Mouse (Mus musculus) right cerebral cortex, postnatal 10 days (tissue): Measurements from ENCODE around the gene Cpa4.

Source experiments
- DNase-seq, 2 experiments: peaks; one replicate each; pipeline ENCODE4 v3.0.0; 2021; ENCODE audit warnings: low spot score in 2 of 2

The Cpa4 gene

DNA sequence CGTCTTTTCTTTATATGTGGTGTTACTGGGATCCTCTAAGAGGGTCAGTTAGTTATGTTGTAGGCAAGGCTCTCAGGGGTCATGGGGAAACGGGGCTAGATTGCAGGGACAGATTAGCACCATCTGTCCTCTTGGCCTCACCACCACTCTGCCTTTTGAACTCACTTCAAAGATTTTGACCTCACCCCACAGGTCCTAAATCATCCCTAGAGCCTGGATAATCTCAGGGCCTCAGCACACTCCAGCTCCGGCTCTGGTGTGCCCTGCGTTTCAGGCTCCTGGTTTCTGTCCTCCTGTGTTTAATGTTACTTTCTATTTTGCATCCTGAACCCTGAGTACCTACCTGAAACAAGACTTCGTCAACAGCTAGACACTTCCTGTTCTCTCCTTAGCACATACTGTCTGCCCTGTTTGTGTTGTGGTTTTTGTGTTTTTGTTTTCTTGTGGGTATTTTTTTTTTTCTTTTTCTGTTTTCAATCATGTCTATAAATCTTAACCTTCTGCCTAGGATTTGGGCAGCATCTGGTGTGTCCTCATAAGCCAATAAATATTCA, 23.8 kb downstream of the Cpa4 start:
- peak in 1 of 2 experiments; percentile 11 for DNase-seq

DNA sequence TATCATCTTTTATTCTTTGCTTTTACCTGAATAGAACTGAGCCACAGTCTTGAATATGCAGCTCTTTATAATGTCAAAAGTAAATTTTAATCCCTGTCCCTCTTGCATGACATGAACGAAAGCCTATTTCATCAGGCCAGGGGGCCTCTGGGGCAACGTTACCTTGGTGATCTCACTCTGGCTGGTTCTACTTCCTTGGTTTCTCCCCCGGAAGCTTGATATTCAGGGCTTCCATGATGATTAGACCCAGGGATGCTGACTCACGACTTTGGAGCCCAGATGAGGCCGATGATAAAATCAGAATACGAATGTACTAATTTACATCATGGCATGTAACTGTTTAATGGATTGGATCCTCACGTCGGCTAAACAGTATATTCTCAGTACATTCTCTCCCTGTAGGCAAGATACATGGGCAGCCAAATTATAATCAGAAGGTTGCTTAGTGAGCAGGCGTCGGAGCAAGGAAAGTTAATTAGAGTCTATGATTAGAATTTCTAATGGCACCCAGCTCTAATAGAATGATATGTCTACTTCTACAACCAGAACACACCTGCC, 24.3 kb downstream of the Cpa4 start:
- DNase-seq = peak in 1 of 2 experiments; percentile 6

DNA sequence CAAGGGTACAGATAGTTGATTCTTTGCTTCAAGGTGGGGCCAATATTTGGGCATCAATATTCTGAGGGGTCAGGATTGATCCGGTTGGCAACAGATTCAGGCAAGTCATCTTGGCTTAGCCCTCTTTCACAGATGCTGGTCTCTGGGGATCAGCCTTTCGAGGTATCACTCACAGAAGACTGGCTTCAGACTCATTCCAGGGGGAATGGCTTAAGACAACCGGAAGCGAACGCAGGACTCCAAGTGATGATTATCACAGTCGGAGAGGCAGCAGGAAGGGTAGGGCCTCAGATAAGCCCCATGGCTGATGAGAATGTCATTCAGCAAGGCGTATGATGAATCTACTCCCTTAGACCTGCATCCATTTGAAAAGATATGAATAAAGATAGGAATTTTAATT, 26.2 kb downstream of the Cpa4 start:
- no peak for DNase-seq

DNA sequence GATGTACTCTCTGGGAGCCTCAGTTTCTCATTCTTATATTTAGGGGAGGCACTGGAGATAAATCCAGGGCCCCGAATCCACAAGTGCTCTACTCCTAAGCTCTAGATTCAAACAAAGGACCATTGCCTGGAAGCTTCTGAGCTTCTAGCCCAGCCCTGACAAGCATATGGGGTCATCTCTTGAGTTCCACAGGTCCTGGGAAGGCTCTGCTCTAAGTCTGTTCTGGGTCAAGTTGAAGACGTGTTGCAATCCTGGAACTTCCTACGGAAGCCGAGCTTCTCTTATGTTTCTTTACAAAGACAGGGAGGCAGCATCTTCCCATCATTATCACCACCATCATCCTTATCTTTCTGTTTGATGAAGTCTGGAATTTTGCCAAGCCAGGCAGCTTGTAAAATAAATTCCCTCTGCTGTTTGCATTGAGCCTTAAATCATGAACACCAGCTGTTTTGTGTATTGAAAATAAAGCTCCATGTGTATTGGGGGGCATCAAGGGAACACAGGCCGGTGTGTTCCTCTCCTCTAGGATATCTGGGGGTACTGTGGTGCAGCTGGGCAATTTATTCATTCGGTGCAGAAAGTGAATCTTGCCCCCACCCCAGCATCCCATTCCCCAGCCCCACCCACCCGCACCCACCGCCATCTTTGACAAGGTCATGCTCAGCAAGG, 28.2 kb downstream of the Cpa4 start:
- DNase-seq = peak in 1 of 2 experiments; percentile 18

DNA sequence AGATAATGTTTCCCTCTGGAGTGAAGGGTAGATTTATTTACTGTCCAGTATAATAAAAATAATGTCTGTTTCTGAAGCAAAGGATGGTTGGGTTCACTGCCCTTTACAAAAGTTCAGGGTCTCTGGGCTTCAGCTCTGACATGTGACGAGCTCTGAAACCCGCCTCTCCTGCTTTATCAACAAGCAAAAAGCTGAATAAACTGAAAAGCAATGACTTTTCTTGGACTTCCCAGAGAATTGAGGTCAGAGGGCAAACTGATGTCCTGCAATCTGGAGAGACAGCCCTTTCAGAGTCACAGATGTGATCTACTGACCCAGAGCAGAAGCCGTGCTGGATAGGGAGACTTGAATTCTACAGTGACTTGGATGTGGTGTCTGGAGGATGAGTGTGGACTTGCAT, 31.9 kb downstream of the Cpa4 start:
- no peak for DNase-seq

DNA sequence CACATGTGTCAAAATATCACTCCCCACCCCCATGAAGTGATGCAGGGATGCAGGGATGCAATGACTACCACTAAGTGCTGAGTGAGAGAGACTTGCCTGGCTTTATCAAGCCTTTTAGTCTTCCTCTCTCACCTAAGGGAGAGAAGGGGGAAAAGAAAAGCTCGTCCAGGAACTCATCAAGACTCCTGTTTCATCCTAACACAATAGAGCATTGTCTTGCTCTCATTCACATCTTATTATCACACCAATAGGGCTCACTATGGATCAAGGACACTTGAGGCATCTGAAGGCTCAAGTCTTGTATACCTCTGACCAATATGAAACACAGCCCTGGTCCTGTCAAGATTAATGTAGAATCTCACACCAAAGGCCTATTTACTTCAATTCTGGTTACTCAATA, 32.8 kb downstream of the Cpa4 start:
- no peak for DNase-seq

DNA sequence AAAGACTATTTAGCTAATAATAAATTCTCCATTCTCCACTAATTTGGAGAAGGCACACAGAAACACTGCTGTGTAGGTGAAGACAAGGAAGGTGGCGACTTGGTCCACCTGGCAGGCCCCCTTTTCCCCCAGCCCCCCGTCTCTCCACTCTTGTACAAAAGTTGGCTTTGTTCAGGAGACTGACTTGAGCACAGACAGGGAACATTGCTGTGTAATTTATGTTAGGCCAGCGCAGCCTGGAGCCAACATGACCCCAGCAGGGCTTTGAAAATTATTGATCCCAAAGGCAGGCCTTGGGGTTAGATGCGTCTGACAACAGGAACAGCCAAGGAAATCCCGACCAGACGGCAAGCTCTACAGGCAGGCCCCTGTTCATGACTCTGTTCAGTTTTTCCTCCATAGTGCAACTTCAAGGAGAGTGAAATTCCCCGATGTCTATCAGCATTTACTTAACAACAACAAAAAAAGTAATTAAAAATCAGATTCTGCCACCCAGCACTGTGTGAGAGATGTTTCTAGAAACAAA, 36.2 kb downstream of the Cpa4 start:
- DNase-seq = no peak

DNA sequence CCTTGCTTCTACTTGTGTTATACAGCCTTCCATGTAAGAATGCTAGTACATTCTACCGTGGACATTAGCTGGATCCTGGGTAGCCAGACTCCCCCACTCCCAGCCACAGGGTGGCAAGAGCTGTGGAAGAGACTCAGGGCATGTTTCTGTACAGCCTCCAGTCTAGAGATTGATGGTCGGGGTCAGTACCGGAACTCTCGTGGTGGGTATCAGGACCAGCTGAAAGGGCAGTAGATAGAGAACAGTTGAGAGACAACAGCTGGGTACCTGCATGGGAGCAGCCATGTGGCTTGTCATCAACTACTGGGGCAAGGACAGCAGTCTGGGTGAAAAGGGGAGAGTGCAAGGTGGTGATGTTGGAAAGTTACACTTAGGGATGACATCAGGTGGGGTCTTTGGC, 36.9 kb downstream of the Cpa4 start:
- DNase-seq = no peak

DNA sequence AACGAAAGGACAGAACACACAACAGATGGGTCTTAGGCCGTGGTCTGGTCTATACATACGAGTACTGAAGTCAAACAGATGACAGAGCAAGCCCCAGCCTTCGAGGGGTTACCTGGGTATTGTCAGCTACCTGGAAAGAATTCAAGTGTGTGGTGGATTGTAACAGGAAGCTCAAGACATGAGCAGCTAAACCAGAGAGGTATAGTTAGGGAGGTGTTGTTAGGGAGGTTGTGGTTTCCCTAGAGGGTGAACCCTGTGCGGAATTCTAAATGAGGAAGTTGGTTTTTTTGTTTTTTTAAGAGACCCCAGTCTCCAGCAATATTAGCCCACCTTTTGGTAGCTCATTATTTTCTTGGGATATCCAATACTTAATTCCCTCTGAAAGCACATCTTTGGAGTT, 37.5 kb downstream of the Cpa4 start:
- DNase-seq = no peak

DNA sequence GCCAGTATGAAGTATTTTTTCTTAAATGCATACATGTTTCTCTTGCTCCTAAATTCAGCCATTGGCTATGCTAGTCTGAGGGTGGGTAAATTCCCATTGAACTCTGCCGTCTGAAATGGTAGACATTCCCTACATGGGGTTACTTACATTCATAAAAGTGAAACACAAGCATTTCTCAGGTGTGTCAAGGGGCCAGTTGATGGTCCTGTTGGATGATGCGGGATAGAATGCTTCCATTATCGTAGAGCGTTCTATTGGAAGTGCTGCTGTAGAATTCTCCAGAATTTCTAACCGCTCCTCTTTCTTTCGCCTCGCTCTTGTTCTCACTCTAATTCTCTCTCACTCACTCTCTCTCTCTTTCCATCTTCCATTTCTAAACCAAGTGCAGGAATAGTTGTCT, 42.5 kb downstream of the Cpa4 start, which contains the start of gene Cpa5:
Gene Cpa5 (plus strand): TSS at position 301 of the 400 bp plus-strand sequence.
- DNase-seq = no peak

DNA sequence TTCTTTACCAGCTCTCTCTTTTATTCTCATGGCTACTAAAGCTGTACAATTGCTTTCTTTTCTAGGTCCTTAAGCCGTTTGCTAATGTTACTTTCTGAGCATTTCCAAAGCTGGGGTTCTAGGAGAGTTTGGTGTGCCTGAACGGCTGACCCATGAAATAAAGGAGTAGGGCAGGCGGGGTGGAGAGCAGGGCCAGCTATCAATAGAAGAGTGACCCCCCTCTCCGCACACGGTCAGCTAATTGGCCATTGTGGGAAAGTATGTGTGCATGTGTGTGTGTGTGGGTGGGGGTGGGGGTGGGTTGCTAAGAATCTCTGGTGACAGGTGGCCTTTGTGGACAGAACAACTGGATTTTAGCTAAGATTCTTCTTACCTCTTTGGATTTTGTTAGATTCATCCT, 43.0 kb downstream of the Cpa4 start:
- DNase-seq = no peak

DNA sequence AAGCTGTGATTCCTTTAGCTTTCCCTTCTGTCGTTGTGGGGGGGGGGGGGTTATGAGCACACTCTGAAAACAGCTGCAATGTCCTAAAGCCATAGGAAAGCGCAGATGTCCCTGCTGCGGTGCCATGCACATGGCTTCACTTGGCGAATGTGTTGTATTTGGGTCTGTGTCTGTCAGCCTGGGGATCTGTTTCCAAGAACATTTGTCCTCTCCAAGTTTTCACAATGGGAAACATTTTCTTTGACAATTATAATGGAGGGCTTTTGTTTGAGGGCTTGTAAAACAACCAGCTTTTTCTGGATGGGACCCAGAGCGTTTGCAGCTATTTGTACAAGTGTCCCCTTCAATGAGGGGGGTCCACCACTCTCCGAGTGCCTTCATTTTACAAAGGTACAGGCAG, 46.1 kb downstream of the Cpa4 start:
- peak in 1 of 2 experiments; percentile 30 for DNase-seq

DNA sequence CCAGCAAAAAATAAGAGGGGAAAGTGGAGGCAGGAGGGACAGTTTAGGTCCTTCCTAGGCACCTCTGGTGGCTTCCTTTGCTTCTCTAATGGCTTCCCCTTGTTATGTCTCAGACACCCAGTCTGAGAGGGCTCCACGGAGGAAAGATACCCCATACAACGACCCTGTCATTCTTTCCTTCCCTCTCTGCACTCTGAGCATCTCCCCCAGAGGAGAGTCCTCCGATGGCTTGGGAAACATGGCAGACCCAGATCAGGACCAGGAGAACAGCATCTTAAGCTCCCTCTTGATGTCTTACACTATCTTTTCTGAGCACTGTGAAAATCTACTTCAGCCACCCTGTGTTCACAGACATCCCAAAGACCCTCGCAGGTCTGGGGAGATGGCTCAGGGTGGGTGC, 47.6 kb downstream of the Cpa4 start:
- no peak for DNase-seq

DNA sequence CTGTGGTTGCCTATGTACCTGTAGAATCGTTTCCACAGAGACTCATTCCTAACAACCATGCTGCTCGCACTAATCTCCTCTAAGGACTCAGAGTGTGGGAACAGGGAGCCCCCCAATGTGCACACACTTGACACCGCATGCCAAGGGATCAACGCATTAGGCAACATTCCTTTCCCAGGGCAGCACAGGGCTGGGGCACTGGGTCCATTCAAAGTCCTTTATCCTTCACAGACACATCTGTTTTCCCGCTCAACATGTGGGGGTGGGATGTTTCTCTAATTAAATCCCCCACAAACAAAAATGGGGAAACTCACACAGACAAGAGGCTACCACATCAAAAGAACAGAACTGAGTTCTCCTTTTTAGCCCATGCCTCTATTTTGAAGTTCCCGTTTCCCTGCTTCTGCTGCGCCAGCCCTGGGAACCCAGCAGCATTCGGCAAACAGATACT, 48.3 kb downstream of the Cpa4 start:
- DNase-seq = no peak

DNA sequence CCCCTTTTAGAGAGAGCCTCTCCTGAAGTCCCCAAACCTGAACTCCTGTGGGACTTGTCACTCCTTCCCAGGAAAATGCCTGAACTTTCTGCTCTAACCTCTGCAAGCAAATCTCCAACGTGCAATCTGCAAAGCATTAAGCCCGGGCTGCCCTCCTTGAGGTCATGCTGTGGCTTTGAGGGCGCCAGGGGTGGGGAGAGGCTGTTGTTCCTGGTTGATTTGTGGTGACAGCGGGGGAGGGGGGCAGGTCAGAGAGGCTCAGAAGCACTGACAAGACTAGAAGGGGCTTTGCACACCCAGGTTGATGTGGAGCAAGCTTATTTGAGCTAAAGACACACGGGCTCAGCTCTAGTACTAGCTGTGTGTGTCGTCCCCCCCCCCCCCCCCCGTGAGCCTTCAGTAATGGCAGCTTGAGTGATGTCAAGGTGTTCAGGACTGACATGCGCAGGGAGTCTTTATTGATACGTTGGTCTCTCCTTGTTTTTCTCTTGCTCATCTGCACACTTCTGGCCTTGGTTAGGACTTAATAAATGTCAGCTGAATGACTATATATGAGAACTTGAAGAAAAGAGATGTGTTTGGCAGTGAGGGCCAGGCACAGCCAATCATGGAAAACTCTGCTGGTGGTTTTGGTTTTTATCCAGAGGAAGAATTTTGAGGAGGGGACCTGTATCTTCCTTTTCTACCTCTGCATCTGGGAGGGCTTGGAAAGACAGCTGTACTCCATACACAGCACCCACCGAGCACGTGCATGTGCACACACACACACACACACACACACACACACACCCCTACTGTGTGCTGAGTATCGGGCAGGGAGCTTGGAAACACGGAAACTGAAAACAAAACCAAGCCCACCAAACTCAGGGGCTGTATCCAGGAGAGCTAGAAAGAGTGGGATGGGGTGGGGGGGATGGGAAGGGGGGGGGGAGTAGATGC, 49.1 kb downstream of the Cpa4 start:
- no peak for DNase-seq

DNA sequence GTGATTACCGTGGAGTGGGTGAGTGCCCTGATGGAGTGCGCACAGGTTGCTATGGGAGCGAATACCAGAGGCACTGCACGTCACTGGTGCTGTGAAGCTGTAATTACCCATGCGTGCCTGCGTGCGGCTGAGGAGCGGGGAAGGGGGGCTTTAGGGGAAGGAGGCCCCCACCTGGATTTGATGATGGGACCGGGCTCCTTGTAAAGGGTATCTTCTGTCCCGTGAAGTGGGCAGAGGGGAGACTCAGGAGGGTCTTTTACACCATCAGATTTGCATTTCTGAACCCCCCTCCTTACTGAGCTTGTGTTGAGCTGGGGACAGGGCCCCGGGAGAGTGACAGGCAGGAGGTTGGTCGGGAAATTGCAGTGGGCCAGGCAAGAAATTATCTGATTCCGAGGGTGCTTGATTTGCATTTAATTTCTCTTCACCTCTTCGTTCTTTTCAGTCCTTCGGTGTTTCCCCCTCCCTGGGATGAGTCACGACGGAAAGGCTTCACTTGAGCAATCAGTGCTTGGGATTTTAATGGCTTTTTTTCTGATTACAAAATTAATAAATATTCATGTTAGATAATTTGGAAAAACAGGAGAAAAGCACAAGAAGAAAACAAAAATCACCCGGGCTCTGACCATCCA, 49.9 kb downstream of the Cpa4 start:
- peak; percentile 84 to 91 for DNase-seq

DNA sequence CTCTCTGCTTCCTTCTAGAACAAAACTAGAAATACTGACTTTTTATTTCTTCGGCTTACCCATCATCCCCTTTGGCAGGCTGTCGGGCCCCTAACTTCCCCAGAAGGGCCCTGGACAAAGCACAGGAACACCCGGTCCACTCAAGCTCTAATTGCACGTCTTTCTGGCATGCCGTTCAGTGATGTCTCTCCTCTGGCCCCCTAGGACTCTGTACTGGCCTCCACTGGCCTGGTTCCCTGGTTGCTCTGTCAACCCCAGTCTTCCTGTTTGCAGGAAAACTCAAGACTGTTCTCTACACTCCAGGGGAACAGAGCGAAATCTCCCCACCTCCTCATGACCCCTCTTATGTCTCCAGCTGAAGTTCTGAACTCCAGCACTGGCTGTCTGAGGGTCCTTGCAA, 50.6 kb downstream of the Cpa4 start:
- no peak for DNase-seq

DNA sequence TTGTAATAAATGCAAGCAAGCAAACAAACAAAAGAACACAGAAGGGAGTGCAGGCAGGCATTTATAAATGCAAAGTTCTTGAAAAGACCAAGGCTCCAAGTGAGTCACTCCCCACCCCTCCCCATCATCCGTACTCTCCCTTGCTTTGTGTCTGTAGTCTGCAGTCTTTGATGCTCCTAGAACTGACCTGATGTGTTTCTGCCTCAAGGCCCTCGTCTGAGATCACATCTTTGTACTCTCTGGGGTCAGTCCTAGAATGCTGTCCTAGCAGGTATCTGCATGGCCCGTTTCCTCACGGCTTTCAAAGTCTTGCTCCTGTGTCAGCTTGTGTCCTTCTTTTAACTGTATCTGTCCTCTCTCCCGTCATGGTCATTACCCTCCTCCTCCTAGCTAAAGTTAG, 51.4 kb downstream of the Cpa4 start:
- DNase-seq = no peak

DNA sequence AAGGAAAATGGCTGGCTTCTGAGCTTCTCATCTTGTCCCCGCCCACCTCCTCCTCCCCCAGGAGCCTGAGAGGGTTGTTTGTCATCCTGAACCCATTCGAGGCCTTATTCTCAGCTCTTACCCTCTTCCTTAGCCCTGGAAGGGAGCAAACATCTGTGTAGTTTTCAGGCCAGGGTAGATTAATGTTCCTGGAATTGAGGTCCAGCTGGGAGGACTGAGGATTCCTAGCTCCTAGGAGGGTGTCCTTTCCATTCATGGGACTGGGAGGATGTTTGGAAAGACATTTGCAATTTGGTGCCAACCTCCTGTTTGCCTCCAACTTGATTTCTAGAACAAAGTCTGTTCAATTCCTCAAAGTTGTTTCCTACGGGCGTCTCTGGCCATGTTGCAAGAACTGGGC, 52.4 kb downstream of the Cpa4 start:
- no peak for DNase-seq

DNA sequence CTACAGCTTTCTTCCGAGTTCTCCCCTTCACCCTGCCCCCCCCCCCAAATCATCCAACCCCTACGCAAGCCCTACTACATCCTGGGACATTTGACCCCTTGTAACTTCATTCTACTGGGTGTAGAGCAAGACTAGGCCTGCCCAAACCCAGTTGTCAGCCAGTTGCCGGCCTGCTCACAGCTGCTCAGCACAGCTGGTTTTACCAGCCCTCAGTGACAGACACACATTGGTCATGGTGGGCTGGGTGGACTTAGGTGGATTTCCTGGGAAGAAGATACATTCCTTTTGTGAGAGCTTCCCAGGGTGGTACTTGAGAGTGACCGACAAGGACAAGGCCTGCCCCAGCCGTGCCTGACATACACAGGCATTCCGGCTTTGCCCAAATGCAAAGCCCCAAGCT, 52.8 kb downstream of the Cpa4 start:
- no peak for DNase-seq

DNA sequence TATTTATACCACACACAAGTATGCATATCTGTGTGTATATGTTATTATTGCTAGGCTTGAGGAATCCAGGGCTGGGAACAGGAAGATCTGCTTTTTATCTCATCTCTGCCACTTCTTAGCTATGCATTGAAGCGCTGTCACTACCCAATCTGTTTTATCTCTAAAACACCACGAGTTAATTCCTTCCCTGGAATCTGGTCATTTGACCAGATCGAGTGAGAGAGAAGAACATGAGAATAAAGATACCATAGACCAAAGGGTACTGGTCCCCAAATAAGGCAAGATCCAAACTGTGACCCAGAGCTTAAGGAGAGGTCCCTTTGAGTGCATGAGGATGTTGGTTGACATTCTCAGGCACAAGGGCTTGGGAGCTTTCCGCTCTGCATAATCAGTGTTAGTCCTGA, 53.8 kb downstream of the Cpa4 start:
- no peak for DNase-seq

DNA sequence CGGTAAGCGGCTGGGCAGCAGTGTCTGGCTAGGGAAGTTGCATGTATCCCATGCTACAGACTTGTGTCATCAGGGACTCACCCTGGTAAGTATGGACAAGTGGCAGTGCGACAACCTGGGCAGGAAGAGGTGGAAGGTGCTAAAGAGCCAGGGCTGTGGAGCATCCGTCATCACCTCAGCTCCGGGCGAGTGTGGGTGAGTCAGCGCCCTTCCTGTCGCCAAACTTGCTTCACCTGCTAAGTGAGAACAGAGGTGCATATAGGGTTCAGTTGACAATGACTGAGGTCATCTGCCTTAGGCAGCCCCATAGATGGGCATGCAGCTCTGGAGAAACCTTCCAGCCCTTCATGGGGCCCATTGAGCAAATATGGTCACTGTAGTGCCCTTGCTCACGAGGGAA, 56.6 kb downstream of the Cpa4 start:
- no peak for DNase-seq
